Mouse (Mus musculus): ENCODE measurements around the gene Wdfy3. TPM values are rescaled to one million over a fixed set of nuclear protein-coding genes. Genes with fewer than 3 reads are reported as not detected.

Wdfy3 gene
- polyA plus RNA-seq, 1 experiment from 2014 or later, result 21.7 TPM

DNA sequence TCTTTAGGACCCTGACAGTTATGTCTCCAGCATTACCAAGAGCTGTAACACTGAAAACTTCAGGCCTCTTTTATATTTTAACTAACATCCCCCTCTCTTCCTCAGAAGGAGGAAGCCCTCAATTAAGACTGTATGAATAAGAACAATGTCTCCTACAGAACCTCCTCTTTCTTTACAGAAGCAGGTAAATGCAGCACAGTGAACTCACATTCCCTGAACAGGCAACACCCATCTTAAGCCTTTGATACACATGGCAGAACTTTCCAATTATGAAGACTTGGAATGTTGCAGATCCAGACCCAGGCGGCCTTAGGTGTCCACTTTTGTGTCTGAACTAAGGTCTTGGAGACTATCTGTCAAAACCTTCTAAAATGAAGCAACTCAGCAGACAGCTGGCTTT, 167.0 kb downstream of the Wdfy3 start:
- ATAC-seq (ENCODE audit: insufficient read depth) (no peak), DNase-seq (no peak)
- H3K9me3 ChIP-seq (ENCODE audit: low read depth, low read length), result no peaks in the 10 kb centered on the region
- no peak overlapping the region for H3K27ac ChIP-seq (ENCODE audit: low read depth)
- peaks cover 90% of the 10 kb centered on the region for H3K36me3 ChIP-seq (ENCODE audit: insufficient read depth)
- H3K4me3 ChIP-seq (ENCODE audit: low read depth, low read length), result no peak overlapping the region
- H3K9ac ChIP-seq, result no peak overlapping the region
- H3K4me2 ChIP-seq, result no peak overlapping the region
- WGBS, result 86% methylated on average over 1 of the region's 1 CpGs
- H3K4me1 ChIP-seq (ENCODE audit: insufficient read depth), result no peaks in the 10 kb centered on the region
- no peak for TF ChIP-seq CTCF (IDR thresholded peaks at IDR 0.05; ENCODE audit: low read depth)
- no peaks in the 10 kb centered on the region for H3K27me3 ChIP-seq (ENCODE audit: insufficient read depth, low read length)

DNA sequence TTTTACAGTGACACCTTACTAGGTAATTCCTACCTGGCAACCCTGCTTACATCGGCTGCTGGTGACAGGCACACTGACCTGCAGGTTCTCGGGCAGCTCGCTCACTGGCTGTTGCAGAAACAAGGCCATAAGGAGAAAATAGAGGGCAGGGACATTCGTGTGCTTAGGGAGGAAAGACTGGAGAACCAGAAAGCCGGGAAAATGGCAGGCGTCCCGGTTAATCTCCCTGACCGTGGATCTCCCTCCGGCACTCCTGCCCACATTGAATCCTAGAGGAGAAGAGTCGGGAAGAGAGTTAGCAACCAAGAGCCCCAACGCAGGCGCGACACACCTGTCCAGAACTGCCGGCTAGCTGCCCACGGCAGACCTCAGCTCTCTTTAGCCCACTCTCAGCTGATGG, 169.7 kb downstream of the Wdfy3 start:
- H3K4me3 ChIP-seq (ENCODE audit: low read depth, low read length), result no peak overlapping the region
- H3K9ac ChIP-seq, result no peak overlapping the region
- H3K27ac ChIP-seq (ENCODE audit: low read depth), result no peak overlapping the region
- ATAC-seq (ENCODE audit: insufficient read depth), result no peak
- no peak for TF ChIP-seq CTCF (IDR thresholded peaks at IDR 0.05; ENCODE audit: low read depth)
- no peak overlapping the region for H3K4me2 ChIP-seq
- 91% methylated on average over 15 of the region's 15 CpGs for WGBS
- H3K36me3 ChIP-seq (ENCODE audit: insufficient read depth), result peaks cover 91% of the 10 kb centered on the region
- no peaks in the 10 kb centered on the region for H3K4me1 ChIP-seq (ENCODE audit: insufficient read depth)
- no peaks in the 10 kb centered on the region for H3K27me3 ChIP-seq (ENCODE audit: insufficient read depth, low read length)
- no peak for DNase-seq
- H3K9me3 ChIP-seq (ENCODE audit: low read depth, low read length), result no peaks in the 10 kb centered on the region

DNA sequence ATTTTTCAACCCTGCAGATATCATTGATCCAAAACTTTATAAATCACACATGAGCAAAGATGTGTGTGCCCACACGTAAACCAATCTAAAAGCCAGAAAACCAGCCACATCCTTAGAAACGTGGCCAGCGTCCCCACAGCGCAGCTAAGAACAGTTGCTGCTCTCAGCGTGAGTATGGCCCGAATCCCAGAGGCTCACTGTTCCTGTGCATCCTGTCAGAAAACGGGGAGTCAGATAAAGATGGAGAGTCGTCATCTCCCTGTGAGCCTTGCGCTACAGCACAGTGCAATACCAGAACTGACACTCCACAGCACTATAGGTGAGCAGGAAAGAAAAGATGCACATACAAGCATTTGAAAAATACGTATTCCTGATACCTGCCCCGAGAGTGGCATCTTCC, 172.9 kb downstream of the Wdfy3 start:
- Histone ChIP-seq H3K36me3 (ENCODE audit: insufficient read depth) (peaks cover 92% of the 10 kb centered on the region), H3K27me3 (ENCODE audit: insufficient read depth, low read length) (no peaks in the 10 kb centered on the region), H3K4me1 (ENCODE audit: insufficient read depth) (no peaks in the 10 kb centered on the region), H3K9ac (no peak overlapping the region), H3K4me3 (ENCODE audit: low read depth, low read length) (no peak overlapping the region), H3K27ac (ENCODE audit: low read depth) (no peak overlapping the region), H3K4me2 (no peak overlapping the region), H3K9me3 (ENCODE audit: low read depth, low read length) (no peaks in the 10 kb centered on the region)
- ATAC-seq (ENCODE audit: insufficient read depth) (no peak), DNase-seq (no peak)
- TF ChIP-seq CTCF (IDR thresholded peaks at IDR 0.05; ENCODE audit: low read depth), result no peak
- 93% methylated on average over 11 of the region's 11 CpGs for WGBS

DNA sequence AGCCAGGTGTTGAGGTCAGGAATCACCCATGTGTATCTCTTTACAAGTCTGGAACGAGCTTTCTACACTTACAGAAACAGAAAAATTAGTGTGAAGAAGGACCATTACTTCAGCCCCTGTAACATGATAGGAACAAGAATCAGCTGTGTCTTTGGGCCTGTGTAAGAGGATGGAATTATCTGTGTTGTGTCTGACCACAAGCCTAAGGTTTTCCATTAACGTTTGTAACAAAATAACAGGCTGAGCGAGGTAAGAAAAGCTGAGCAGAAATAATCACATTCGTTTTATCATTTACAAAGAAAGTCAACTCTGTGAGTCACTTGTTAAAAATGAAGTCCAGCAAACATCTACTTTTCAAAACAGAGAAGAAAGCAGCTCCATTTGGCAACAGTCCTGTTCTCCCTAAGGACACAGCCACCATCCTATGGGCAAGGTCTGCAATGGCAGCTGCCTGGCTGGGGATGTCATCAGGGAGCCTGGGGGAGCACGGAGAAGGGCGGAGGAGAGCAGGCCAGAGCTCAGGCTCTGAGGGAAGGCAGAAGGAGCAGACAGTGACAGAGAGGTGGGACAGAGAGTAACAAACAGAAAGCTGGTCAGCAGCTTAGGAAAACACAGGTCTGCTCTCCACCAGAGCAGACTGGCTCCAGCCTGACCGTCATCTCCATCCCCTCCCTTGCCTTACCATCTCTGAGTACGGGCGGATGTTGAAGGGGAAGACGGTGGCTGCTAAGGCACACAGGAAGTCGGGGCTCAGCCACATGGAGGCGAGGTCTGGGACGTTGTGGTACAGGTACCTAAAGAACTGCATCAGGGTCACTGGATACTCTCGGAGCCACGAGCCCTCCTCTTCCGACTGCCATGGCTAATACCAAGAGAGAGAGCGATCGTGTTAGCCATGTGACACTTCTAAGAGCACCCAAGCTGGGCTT, 173.7 kb downstream of the Wdfy3 start:
- H3K27me3 ChIP-seq (ENCODE audit: insufficient read depth, low read length), result no peaks in the 10 kb centered on the region
- H3K4me2 ChIP-seq, result no peak overlapping the region
- WGBS, result 86% methylated on average over 18 of the region's 18 CpGs
- TF ChIP-seq CTCF (IDR thresholded peaks at IDR 0.05; ENCODE audit: low read depth), result no peak
- H3K9me3 ChIP-seq (ENCODE audit: low read depth, low read length), result no peaks in the 10 kb centered on the region
- no peak for ATAC-seq (ENCODE audit: insufficient read depth)
- no peak overlapping the region for H3K9ac ChIP-seq
- H3K4me3 ChIP-seq (ENCODE audit: low read depth, low read length), result no peak overlapping the region
- H3K27ac ChIP-seq (ENCODE audit: low read depth), result no peak overlapping the region
- peaks cover 90% of the 10 kb centered on the region for H3K36me3 ChIP-seq (ENCODE audit: insufficient read depth)
- DNase-seq, result no peak
- H3K4me1 ChIP-seq (ENCODE audit: insufficient read depth), result no peaks in the 10 kb centered on the region

DNA sequence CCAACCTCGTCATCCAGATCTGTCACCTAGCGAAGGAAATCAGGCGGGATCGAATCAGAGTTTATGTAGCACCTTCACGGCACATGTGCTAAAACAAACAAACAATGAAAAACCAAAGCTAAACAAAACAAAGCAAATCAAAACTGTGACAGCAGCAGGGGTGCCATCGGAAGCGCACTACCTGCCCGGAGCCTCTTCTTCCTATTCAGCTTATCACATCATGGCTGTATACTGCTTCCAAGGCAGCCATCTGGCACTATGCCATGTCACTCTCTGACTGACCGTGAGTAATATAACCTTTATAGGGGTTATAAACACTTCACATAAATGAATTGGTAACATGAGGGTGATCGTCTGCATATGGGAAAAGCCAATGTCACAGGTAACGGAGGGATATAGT, 174.6 kb downstream of the Wdfy3 start:
- DNase-seq (peak; percentile 39), ATAC-seq (ENCODE audit: insufficient read depth) (no peak)
- WGBS, result 67% methylated on average over 11 of the region's 11 CpGs
- no peak overlapping the region for H3K27ac ChIP-seq (ENCODE audit: low read depth)
- H3K27me3 ChIP-seq (ENCODE audit: insufficient read depth, low read length), result no peaks in the 10 kb centered on the region
- H3K4me3 ChIP-seq (ENCODE audit: low read depth, low read length), result no peak overlapping the region
- H3K36me3 ChIP-seq (ENCODE audit: insufficient read depth), result peaks cover 90% of the 10 kb centered on the region
- H3K4me2 ChIP-seq, result no peak overlapping the region
- no peak for TF ChIP-seq CTCF (IDR thresholded peaks at IDR 0.05; ENCODE audit: low read depth)
- no peaks in the 10 kb centered on the region for H3K9me3 ChIP-seq (ENCODE audit: low read depth, low read length)
- H3K9ac ChIP-seq, result no peak overlapping the region
- H3K4me1 ChIP-seq (ENCODE audit: insufficient read depth), result no peaks in the 10 kb centered on the region

DNA sequence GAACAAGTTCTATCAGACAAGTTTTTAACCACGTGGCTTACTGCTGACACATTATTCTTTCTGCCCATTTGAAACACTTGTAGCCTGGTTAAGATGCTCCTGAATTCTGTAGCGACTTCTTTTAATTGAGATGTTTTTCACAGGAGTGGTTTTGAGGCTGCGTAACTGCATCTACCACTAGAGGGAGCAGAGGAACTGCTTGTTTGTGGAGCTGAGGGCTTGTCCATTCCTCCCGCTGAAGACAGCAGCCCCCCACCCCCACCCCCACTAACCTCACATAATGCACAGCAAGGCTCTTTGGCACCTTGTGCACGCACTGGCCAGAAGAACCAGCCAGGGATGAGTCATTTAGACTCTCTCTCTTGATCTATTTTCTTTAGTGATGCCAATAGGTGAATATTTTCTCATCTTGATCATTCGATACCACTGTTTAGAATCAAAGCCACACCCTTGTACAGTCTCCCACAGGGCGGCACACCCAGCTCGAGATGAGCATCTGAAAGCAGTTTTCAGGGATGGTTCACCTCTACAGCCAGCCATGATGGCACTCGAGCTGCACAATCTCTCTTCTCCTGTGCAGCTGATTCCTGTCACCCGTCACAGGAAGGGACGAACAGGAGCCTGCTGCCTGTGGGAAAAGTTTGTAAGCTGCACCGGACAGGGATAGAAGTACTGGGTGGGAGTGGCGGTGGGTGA, 175.8 kb downstream of the Wdfy3 start:
- Histone ChIP-seq H3K4me3 (ENCODE audit: low read depth, low read length) (no peak overlapping the region), H3K4me1 (ENCODE audit: insufficient read depth) (no peaks in the 10 kb centered on the region), H3K27ac (ENCODE audit: low read depth) (no peak overlapping the region), H3K36me3 (ENCODE audit: insufficient read depth) (peaks cover 90% of the 10 kb centered on the region), H3K9ac (no peak overlapping the region), H3K27me3 (ENCODE audit: insufficient read depth, low read length) (no peaks in the 10 kb centered on the region), H3K4me2 (no peak overlapping the region), H3K9me3 (ENCODE audit: low read depth, low read length) (no peaks in the 10 kb centered on the region)
- ATAC-seq (ENCODE audit: insufficient read depth) (no peak; the same call in 1 of the 2 replicates), DNase-seq (peak; percentile 72)
- 64% methylated on average over 13 of the region's 13 CpGs for WGBS
- peak; percentile 74 for TF ChIP-seq CTCF (IDR thresholded peaks at IDR 0.05; ENCODE audit: low read depth)

DNA sequence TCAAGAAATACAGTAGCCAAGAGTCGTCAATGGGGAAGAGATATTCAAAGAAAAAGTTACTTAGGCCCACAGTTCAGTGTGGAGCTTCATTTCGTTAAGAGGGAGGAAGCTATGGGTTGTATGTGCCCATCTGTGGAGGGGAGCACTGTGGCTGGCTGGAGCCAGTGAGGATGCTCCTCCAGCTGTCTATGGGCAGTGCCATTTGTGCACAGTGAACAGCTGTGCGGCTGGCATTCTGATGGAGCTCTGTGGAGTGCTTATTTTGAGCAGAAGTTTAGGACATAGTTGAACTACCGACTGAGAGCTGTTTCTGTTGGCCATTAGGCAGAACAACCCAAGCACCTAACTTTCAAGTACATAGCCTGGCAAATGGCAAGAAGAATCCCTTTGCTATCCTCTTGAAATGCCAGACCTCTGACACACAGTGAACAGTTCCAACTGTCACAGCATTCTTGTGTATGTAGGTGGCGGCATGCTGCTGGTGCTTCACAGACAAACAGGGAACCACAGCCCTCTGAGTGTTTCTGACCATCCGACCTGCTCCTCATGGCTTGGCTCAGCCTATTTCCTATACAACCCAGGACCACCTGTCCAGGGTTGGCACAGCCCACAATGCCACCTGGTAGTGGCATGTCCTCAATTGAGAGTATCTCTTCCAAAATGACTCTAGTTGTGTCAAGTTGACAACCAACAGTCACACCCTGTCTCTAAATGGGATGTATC, 177.9 kb downstream of the Wdfy3 start:
- H3K27ac ChIP-seq (ENCODE audit: low read depth), result no peak overlapping the region
- H3K9ac ChIP-seq, result no peak overlapping the region
- H3K36me3 ChIP-seq (ENCODE audit: insufficient read depth), result peaks cover 96% of the 10 kb centered on the region
- H3K27me3 ChIP-seq (ENCODE audit: insufficient read depth, low read length), result no peaks in the 10 kb centered on the region
- TF ChIP-seq CTCF (IDR thresholded peaks at IDR 0.05; ENCODE audit: low read depth), result no peak
- DNase-seq (no peak), ATAC-seq (ENCODE audit: insufficient read depth) (no peak)
- H3K4me1 ChIP-seq (ENCODE audit: insufficient read depth), result no peaks in the 10 kb centered on the region
- WGBS, result 90% methylated on average over 6 of the region's 6 CpGs
- no peak overlapping the region for H3K4me3 ChIP-seq (ENCODE audit: low read depth, low read length)
- no peak overlapping the region for H3K4me2 ChIP-seq
- no peaks in the 10 kb centered on the region for H3K9me3 ChIP-seq (ENCODE audit: low read depth, low read length)

Measured in lung, embryonic 14.5 days (tissue).